14 mouse cellular contexts compared by ENCODE assay signal in genomic region chr17:26532476-26533045, GRCm38 (mm10). TPM values are rescaled to one million over a fixed set of nuclear protein-coding genes. Genes with fewer than 3 reads are reported as not detected.
DNase-seq lines count a peak whose midpoint lies in the region; ATAC-seq and TF ChIP-seq lines count a peak whose summit lies in the region.
"Had no signal": no experiment of that assay in that cellular context is flagged by ENCODE, and none has a peak within 500 bp of the region (broad histone marks: within the 10 kb centered on the region; RNA-seq: fewer than 3 reads in every experiment).

No protein-coding gene starts in this region.

- peak overlapping the region; percentile 24 for H3K27ac ChIP-seq in left cerebral cortex, adult 2 months
- H3K27ac ChIP-seq: hindbrain, embryonic 14.5 days; limb, embryonic 12.5 days had no signal

- TF ChIP-seq CTCF in left cerebral cortex, adult 2 months (IDR thresholded peaks at IDR 0.05) = no peak

- peak; percentile 22 for ATAC-seq in CD4-positive, CD25-positive, alpha-beta regulatory T cell, adult 4 months
- ATAC-seq: midbrain, embryonic 16.5 days had no signal

- intact Hi-C loops in left cerebral cortex, adult 2 months (cut with DNase I) = no loop called here
- intact Hi-C loops in left cerebral cortex, postnatal 10 days (cut with DNase I) = no loop called here
- intact Hi-C loops in gastrocnemius, postnatal 36 days (cut with DNase I) = no loop called here

- H3K4me3 ChIP-seq in left cerebral cortex, adult 2 months = no peak overlapping the region
- H3K4me3 ChIP-seq: limb, embryonic 12.5 days had no signal

- DNase-seq in left cerebral cortex, adult 2 months (ENCODE audit: extremely low spot score in 1 of 2, low spot score in 2 of 2) = no peak
- DNase-seq in left cerebral cortex, postnatal 10 days (ENCODE audit: extremely low spot score in 1 of 2, low spot score in 2 of 2) = no peak
- DNase-seq in induced T-regulatory cell, adult 2 months (ENCODE audit: low read depth) = peak; percentile 78
- peak; percentile 28 for DNase-seq in naive thymus-derived CD4-positive, alpha-beta T cell, adult 2 months (ENCODE audit: low read depth)
- no peak for DNase-seq in urinary bladder, postnatal 36 days (ENCODE audit: low spot score in 2 of 2)
- no peak for DNase-seq in ovary, adult 18-20 months (ENCODE audit: low spot score)
- DNase-seq in gastrocnemius, postnatal 36 days = no peak
- DNase-seq: adrenal gland, adult 8-10 months; kidney, postnatal 36 days; thymus, adult 2 months had no signal

RNA-seq across cellular contexts. Expression of gene Ergic1, which starts 28.7 kb away (rescaled TPM):
- 100 to 1,000 TPM; 144 to 149 TPM for total RNA-seq in left cerebral cortex, adult 2 months (2021)
- 100 to 1,000 TPM; 170 to 171 TPM for total RNA-seq in left cerebral cortex, postnatal 10 days (2021)
- 10 to 100 TPM; 37.2 to 77.2 TPM for polyA plus RNA-seq in CD4-positive, CD25-positive, alpha-beta regulatory T cell, adult 4 months (2017; shearing (Covaris generic))
- 10 to 100 TPM; 47.2 to 51.5 TPM for total RNA-seq in gastrocnemius, postnatal 36 days (2021)

RNA-seq across cellular contexts. Expression of gene Dusp1, which starts 29.4 kb away (rescaled TPM):
- 10 to 100 TPM; 58.0 to 65.6 TPM for total RNA-seq in left cerebral cortex, adult 2 months (2021)
- total RNA-seq in left cerebral cortex, postnatal 10 days (2021) = 10 to 100 TPM; 23.2 TPM
- 10 to 100 TPM; 24.6 to 24.7 TPM for polyA plus RNA-seq in CD4-positive, CD25-positive, alpha-beta regulatory T cell, adult 4 months (2017; shearing (Covaris generic))
- 100 to 1,000 TPM in 1 of 2 experiments, 10 to 100 TPM in 1; 74.6 to 112 TPM for total RNA-seq in gastrocnemius, postnatal 36 days (2021)

Comparison
In these comparisons a context has a peak if more than half of its experiments do, and no peak if none do; other contexts are left out.
1. DNase-seq: peak in induced T-regulatory cell, adult 2 months (single experiment) and naive thymus-derived CD4-positive, alpha-beta T cell, adult 2 months (single experiment); none in left cerebral cortex, adult 2 months (0 of 2), left cerebral cortex, postnatal 10 days (0 of 2), urinary bladder, postnatal 36 days (0 of 2), ovary, adult 18-20 months (single experiment) and gastrocnemius, postnatal 36 days (0 of 2).